Mouse (Mus musculus) spleen, postnatal 4 days (tissue): ENCODE measurements around the gene Kcna1.

ENCODE experiments used
- DNase-seq, 2 experiments: peaks; one replicate each; pipeline ENCODE4 v3.0.0; 2022; ENCODE audit warnings: low spot score in 2 of 2

Gene Kcna1

DNA sequence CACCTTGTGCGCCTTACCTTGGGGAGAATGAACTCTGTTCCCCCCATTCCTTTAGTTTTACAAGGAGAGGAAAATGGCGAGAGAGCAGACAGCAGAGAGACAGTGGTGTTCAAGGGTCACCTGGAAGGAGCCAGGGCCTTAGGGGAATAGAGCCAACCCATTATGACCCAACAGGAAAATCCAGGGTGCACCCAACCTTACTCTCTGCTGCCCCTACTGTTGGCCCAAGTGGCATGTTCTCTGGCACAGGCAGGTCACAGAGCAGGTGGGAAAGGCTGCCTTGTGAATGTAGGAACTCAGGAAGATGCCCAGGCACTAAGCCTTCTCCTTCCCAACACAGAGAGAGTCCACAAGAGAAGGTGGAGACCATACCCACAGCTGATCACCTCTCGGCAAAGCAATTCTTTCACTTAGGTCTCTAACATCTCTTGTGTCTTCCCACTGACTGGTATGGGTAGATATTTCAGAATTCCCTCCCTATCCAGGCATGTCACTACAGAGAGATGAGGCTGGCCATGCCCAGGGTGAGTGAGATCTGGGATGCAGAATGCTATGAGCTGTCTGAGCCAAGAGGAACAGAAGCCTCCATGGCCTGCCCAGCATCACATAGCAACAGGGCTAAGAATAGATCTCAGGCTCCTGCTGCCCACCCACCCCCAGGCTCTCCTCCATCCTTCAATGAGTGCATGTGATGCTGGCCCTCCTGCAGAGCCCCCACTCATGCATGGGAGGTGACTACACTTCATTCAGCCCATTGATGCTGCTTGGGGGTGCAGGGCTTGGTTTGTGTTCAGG lies 46.8 kb downstream of the Kcna1 start:
- DNase-seq = no peak

DNA sequence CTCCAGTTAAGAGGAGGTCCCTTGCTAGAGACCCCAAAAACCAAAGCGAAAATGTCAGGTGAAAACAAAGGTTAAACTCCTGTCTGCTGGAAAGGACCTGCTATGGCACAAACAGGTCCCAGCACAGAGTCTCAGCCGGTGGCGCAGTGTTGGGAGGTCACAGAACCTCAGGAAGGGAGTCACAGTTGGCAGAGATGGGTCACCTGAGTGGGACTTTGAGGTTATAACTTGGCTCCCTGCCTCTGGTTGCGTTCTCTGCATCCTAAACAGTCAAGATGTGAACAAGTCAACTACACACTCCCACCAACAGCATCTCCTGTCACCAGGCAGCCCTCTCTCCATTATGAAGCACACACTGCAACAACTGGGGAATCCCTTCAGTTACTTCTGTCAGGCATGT lies 48.4 kb downstream of the Kcna1 start:
- no peak for DNase-seq

DNA sequence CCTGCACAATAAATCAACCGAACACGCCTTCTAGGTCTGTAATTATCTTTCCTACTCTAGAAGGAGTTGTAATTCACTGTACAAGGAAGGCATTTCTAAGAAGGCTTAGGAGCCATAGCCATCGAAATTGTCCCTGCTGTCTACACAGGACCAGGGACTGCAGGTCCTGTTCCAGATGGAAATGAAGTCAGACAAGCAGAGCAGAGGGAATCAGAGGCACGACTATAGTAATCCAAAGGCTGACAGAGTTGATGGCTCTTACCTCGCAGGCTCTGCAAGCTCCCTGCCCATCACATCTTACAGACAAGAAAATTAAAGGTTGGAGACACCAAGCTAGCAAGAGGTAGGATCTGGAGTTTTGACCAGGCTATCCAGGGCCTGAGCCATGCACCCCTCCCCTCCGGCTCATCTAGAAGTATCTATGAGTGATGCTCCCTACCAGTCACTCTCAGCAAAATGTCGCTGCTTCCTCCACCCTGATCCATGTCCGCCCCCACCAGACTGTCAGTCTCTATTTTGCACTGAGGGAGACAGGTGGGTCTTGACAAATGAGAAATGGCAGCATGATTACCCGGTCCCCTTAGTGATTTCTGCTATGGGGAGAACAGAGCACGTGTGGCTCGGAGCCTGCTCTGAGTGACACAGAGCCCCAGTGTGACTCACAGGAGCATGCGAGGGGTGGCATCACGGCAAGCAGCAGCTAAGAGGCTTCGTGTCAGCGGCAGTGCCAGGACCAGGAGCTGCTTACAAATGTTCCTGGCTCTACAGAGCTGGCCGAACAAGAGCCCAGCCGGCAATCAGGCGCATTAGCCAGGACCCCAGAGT lies 50.2 kb downstream of the Kcna1 start:
- DNase-seq = no peak

DNA sequence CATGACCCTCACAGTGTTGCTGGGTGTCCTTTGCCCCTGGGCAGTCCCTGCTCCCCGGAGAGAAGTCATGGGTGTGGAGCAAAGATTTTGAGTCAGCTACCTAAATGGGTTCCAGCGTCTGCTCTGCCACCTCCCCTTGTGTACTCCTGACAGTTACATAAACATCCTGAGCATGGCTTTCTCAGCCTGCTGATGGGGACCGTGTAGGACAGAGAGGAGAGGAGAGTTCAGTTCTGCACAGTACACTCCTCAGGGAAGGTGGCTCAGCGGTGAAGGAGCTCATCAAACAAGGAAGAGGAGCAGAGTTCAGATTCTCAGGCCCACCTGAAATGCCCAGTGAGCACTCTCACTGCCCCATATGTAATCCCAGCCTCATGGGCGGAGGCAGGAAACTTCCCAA lies 51.1 kb downstream of the Kcna1 start:
- DNase-seq = no peak

DNA sequence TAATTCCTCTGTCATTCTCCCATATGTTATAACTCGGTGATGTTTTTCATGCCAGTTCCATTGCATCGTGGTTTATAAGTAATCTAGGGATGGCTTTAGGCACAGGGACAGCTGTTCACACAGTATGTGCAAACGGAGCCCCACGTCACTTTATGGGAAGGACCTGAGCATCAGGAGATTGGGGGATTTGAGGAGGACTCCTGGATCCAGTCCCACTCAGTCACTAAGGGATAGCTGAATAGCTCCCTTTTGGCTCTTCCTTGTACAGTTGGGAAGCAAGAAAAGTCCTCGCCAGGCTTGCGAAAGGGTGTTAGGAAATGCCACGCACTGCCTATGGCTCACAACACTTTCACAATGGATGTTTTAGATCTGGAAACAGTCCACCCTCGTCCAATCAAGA lies 51.8 kb downstream of the Kcna1 start:
- DNase-seq = no peak

DNA sequence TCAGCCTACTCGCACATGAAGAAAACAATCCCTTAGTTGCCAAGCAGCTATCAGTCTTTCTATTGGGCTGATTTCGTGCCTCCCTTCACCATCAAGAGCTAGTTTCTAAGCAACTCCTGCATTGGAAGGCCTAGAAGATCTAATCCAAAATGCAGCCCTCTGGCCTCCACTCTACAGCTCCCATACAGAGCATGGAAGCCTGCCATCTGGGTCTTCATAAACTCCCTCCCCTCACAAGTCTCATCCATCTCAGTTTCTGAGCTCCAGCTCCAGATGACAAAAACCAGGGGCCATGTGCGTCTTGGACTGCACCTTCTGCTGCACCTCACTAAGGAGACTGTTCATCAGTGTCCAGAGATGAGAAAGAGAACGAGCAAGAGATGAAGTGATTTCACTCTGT lies 52.8 kb downstream of the Kcna1 start:
- DNase-seq = no peak
